30 mouse cellular contexts compared by ENCODE assay signal in genomic region chr12:111178772-111179171, GRCm38 (mm10). TPM values are rescaled to one million over a fixed set of nuclear protein-coding genes. Genes with fewer than 3 reads are reported as not detected.
A peak's percentile ranks its signal among the peaks of the same experiment; 100 is the strongest.
DNase-seq lines count a peak whose midpoint lies in the region; ATAC-seq and TF ChIP-seq lines count a peak whose summit lies in the region.
"Had no signal": no experiment of that assay in that cellular context is flagged by ENCODE, and none has a peak within 500 bp of the region (broad histone marks: within the 10 kb centered on the region; RNA-seq: fewer than 3 reads in every experiment).

No protein-coding gene starts in this region.

- H3K4me1 ChIP-seq in E14TG2a.4 (replicated peaks; ENCODE audit: low read depth, low read length), result peaks cover 17% of the 10 kb centered on the region
- H3K4me1 ChIP-seq: embryonic facial prominence, embryonic 12.5 days; embryonic facial prominence, embryonic 15.5 days; heart, embryonic 10.5 days; heart, embryonic 13.5 days; hindbrain, embryonic 15.5 days had no signal

- no peaks in the 10 kb centered on the region for H3K9me3 ChIP-seq in E14TG2a.4 (ENCODE audit: low read length)
- H3K9me3 ChIP-seq: embryonic facial prominence, embryonic 12.5 days; embryonic facial prominence, embryonic 15.5 days; heart, embryonic 10.5 days; heart, embryonic 13.5 days; hindbrain, embryonic 15.5 days had no signal

- H3K36me3 ChIP-seq in E14TG2a.4 (ENCODE audit: insufficient read depth, low read length), result peaks cover 12% of the 10 kb centered on the region
- H3K36me3 ChIP-seq: embryonic facial prominence, embryonic 15.5 days; hindbrain, embryonic 15.5 days had no signal

- no peak overlapping the region for H3K27ac ChIP-seq in layer of hippocampus, adult 2 months
- H3K27ac ChIP-seq: embryonic facial prominence, embryonic 12.5 days; embryonic facial prominence, embryonic 15.5 days; heart, adult 2 months; heart, embryonic 10.5 days; heart, embryonic 13.5 days; hindbrain, embryonic 15.5 days had no signal

- no peak overlapping the region for H3K4me3 ChIP-seq in layer of hippocampus, adult 2 months
- no peak overlapping the region for H3K4me3 ChIP-seq in E14TG2a.4 (replicated peaks; ENCODE audit: low read length)
- H3K4me3 ChIP-seq: embryonic facial prominence, embryonic 12.5 days; embryonic facial prominence, embryonic 15.5 days; heart, adult 2 months; heart, embryonic 10.5 days; heart, embryonic 13.5 days; hindbrain, embryonic 15.5 days had no signal

- intact Hi-C loops in left cerebral cortex, postnatal 4 days (cut with DNase I), result no loop called here

- ATAC-seq in neutrophil, adult 5-6 weeks (ENCODE audit: extremely low read depth, insufficient number of reproducible peaks, low FRiP score, poor library complexity, severe bottlenecking), result 0 out of 2 replicates have a peak, but pooled peaks have one; percentile 9
- ATAC-seq: CD4-positive, CD25-positive, alpha-beta regulatory T cell, adult 4 months; forebrain, embryonic 14.5 days; forebrain, postnatal 0 days; inflammation-experienced regulatory T-cells, adult 6 months had no signal

- no peaks in the 10 kb centered on the region for H3K27me3 ChIP-seq in E14TG2a.4 (ENCODE audit: insufficient read depth, low read length)
- H3K27me3 ChIP-seq: embryonic facial prominence, embryonic 12.5 days; embryonic facial prominence, embryonic 15.5 days; heart, embryonic 13.5 days; hindbrain, embryonic 15.5 days had no signal

- TF ChIP-seq CTCF in layer of hippocampus, adult 2 months (conservative IDR thresholded peaks at IDR 0.05), result 0 out of 2 replicates have a peak, but pooled peaks have one; percentile 3
- peak; percentile 53 for TF ChIP-seq CTCF in E14TG2a.4 (conservative IDR thresholded peaks at IDR 0.05; ENCODE audit: low read length)

- no peak for DNase-seq in layer of hippocampus, adult 2 months (ENCODE audit: low spot score in 2 of 2)
- no peak for DNase-seq in layer of hippocampus, postnatal 25 days (ENCODE audit: extremely low spot score in 1 of 2, low spot score in 1 of 2)
- DNase-seq in R1 (ENCODE audit: low read depth, low spot score), result peak; percentile 56
- no peak for DNase-seq in left cerebral cortex, postnatal 4 days
- DNase-seq in frontal cortex, postnatal 10 days (ENCODE audit: low spot score in 2 of 2), result no peak
- DNase-seq in spleen, postnatal 10 days (ENCODE audit: low spot score in 2 of 2), result no peak
- DNase-seq: adrenal gland, postnatal 10 days; adrenal gland, postnatal 36 days; cerebellum, adult 18-20 months; cerebellum, adult 9-10 months; cerebellum, postnatal 14 days; forebrain, postnatal 0 days; gastrocnemius, postnatal 36 days; heart, adult 2 months; heart, postnatal 14 days; heart, postnatal 4 days had no signal

RNA-seq across cellular contexts. Expression of gene 4930595D18Rik, which starts 5.5 kb away (rescaled TPM):
- total RNA-seq in layer of hippocampus, adult 2 months (2021), result not detected
- total RNA-seq in layer of hippocampus, postnatal 25 days (2021), result not detected
- 0.98 TPM in 1 of 2 replicates, not detected in the other for total RNA-seq in neutrophil, adult 5-6 weeks (2017)
- not detected for total RNA-seq in left cerebral cortex, postnatal 4 days (2021)
- total RNA-seq: adrenal gland, adult 18-20 months; adrenal gland, postnatal 10 days; adrenal gland, postnatal 36 days; gastrocnemius, adult 8-10 months; gastrocnemius, postnatal 36 days; granulocyte monocyte progenitor cell, adult 5-6 weeks; heart, adult 2 months; heart, postnatal 14 days; heart, postnatal 4 days; MEL had no signal

RNA-seq across cellular contexts. Expression of gene Traf3, which starts 12.6 kb away (rescaled TPM):
- total RNA-seq in layer of hippocampus, adult 2 months (2021), result 10 to 100 TPM; 58.2 to 64.1 TPM
- total RNA-seq in layer of hippocampus, postnatal 25 days (2021), result 10 to 100 TPM; 92.9 to 94.0 TPM
- total RNA-seq in neutrophil, adult 5-6 weeks (2017), result 58.0 TPM in 2 replicates
- 10 to 100 TPM; 37.0 to 41.8 TPM for total RNA-seq in left cerebral cortex, postnatal 4 days (2021)
